Mouse (Mus musculus): Measurements from ENCODE around the gene Cntnap2.

Gene Cntnap2

GRCm38 (mm10) chr6:47292437-47292836 lies 2233.3 kb downstream of the Cntnap2 start:
- no peak for DNase-seq (ENCODE audit: low read depth, low spot score)

GRCm38 (mm10) chr6:47294433-47294832 lies 2235.3 kb downstream of the Cntnap2 start:
- DNase-seq (ENCODE audit: low read depth, low spot score) = no peak

GRCm38 (mm10) chr6:47304848-47305490 lies 2245.8 kb downstream of the Cntnap2 start:
- no peak for DNase-seq (ENCODE audit: low read depth, low spot score)

DNA sequence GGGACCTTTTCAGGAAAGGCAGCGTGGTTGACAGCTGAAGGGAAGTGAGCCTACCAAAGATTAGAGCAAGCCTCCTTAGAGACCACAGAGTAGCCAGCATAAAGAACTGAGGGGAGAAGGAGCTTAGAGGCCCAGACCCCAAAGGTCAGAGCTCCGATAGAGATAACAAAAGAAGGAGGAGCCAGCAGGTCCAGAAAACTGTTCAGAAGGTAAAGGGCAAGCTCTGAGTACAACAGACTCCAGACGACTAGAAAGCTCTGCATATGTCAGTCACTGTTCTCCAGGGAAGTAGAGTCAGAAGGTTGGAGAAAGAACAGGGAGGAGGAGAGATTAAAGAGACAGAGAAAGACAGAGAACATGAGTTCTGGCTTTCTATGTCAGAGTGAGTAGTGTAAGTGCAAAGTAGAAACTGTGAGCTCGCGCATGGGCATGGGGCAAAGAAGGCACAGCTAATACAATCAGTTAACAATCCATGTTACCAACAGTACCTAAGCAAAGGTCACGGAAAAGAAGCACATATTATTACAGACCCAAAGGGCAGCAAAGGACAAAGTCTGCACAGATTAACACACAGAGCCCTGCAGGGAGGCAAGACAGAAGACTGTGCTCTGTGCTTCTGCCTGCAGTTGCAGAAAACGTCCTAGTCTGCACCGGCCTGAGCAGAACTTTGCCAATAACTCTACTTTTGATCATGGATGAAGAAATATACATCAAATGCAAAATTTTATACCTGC lies 2247.1 kb downstream of the Cntnap2 start:
- DNase-seq (ENCODE audit: low read depth, low spot score) = no peak

- DNase-seq (ENCODE audit: low read depth, low spot score) = no peak
These were observed 2247.8 kb downstream of the Cntnap2 start for GRCm38 (mm10) chr6:47306954-47307353.

GRCm38 (mm10) chr6:47314507-47315334 lies 2255.6 kb downstream of the Cntnap2 start:
- DNase-seq (ENCODE audit: low read depth, low spot score) = peak; percentile 72

DNA sequence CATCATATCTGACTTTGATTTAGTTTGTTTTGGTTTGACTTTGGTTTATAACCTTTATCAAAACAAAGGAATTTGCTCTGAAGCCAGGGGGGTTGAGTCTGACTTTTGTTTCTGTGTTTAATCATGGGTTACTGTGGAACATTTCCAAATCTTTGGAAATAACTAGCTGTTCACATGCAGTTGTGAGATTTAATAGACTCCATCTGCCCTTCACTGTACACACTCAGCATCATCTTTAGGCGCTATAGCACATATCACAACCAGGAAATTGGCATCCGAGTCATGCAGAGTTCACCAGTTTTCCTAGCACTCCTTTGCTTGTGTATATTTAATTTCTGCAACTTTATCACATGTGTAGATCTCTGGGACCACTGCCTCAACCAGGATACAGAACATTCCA lies 2256.3 kb downstream of the Cntnap2 start:
- DNase-seq (ENCODE audit: low read depth, low spot score) = no peak

DNA sequence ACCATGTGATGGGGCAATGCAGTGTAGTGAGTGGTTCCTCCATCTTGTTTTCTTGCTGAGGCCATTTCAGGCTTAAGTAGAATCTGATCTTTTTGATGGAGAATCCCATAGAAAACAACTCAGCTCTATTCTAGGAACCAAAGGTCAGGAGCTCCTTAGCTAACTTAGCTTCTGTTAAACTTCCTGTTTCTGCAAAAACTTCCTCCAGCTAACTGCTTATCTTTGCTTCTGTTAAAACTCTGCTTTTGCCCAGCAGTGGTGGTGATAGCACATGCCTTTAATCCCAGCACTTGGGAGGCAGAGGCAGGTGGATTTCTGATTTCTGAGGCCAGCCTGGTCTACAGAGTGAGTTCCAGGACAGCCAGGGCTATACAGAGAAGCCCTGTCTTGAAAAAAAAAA lies 2258.1 kb downstream of the Cntnap2 start:
- no peak for DNase-seq (ENCODE audit: low read depth, low spot score)

DNA sequence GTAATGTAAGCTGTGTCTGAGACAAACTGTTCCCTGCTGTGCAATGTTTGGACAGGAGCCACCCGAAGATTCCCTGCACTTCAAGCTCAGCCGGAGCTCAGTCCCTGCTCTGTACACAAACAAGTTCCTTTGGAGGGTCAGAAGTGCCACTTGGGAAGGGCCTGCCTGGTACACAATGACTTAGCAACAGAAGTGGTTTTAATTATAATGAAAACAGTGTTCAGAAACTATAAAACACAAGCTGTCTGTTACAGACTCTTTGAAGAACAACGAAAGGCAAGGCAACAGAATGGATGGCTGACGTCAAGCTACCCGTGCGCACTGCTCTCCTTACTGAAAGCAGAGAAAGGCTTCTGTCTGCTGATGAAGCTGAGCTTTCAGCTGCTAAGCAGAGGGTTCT lies 2259.5 kb downstream of the Cntnap2 start:
- DNase-seq (ENCODE audit: low read depth, low spot score) = no peak

DNA sequence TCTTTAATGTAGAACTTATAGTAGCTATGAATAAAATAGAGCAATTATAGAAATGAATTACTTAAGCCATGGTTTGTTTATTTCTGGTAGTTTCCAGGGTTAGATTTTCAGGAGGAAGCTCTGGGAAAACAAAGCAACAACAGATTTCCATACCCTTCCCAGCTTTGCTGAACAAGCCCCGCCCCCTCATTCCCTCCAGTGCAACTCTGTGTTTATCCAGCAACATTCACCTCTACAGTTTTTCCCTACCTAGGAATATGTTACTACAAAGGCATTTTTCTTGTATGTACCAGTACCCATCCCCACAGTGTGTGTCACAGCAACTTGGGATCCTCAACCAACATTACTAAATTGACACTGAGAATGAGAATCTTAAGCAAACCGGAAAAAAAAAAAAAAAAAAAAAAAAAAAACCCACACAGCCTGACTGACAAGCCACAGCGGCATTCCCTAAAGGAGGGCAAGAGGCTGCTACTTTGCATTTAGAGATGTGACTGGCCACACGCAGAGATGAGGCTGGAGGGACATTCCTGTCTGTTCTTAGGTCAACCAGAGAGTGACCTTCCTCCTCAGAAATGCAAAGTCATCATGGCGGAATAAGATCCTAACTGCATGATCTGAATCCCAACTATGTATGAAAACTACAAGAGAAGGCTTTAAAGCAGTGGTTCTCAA lies 2260.3 kb downstream of the Cntnap2 start:
- DNase-seq (ENCODE audit: low read depth, low spot score) = no peak

DNA sequence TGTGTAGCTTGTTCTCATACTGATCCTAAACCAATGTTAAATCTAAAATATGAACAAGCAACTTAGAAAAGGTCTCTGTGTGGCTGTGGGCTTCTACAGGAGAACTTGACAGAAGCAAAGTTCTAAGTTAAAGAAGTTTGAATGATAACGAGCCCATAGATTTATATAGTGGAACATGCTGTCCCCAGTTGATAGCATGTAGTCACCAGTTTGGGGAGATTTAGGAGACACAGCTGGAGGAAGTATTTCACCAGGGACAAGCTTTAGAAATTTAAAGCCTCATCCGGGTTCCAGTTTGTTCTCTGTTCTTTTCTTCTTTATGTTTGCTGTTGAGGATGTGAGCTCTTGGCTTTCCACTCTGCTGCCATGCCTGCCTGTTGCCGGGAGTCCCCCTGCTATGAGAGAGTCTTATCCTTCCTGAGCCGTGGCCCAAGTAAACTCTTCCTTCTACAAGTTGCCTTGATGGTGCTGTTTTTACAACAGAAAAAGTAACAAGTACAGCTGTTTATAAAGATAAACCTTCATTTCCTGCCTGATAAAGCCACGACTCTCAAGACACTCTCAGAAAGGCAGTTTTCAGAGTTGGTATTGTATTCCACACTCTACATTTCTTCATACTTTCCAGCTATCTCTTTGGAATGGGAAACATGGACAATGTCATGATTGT lies 2264.1 kb downstream of the Cntnap2 start:
- no peak for DNase-seq (ENCODE audit: low read depth, low spot score)

DNA sequence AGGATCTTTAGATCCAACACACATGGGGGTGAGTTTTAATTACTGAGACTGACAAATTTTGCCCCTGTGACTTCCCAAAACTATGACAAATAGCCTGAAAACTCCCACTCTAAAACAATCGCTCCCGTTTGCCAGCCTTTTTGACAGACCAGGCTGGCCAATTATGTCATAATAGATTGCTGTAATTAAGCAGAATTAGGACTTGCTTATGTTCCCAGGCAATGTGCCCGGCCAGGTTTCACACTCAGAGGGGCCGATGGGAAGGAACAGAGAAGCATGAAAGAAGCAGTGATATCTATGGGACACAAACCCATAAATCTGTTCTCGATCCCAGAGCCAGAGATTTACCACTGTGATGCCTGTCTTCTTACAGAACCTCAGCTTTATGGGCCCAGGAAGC lies 2264.7 kb downstream of the Cntnap2 start:
- DNase-seq (ENCODE audit: low read depth, low spot score) = no peak

GRCm38 (mm10) chr6:47328281-47328680 lies 2269.1 kb downstream of the Cntnap2 start:
- DNase-seq (ENCODE audit: low read depth, low spot score) = no peak

- DNase-seq (ENCODE audit: low read depth, low spot score) = no peak
These were observed 2270.1 kb downstream of the Cntnap2 start for GRCm38 (mm10) chr6:47329212-47329611.

- no peak for DNase-seq (ENCODE audit: low read depth, low spot score)
These were observed 2273.9 kb downstream of the Cntnap2 start for GRCm38 (mm10) chr6:47333016-47333415.

DNA sequence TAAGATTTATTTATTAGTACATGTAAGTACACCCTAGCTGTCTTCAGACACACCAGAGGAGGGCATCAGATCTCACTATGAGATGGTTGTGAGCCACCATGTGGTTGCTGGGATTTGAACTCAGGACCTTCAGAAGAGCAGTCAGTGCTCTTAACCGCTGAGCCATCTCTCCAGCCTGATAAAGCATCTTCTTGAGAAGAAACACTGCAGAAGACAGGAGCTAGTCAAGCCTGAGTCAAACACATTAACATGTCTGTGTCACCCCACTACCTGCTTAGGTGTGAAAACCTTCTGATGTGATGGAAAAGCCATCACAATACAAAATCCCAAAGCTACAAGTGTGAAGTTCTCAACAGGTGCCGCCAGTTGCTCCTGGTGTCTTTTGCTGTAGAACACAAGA lies 2275.2 kb downstream of the Cntnap2 start:
- DNase-seq (ENCODE audit: low read depth, low spot score) = no peak

DNA sequence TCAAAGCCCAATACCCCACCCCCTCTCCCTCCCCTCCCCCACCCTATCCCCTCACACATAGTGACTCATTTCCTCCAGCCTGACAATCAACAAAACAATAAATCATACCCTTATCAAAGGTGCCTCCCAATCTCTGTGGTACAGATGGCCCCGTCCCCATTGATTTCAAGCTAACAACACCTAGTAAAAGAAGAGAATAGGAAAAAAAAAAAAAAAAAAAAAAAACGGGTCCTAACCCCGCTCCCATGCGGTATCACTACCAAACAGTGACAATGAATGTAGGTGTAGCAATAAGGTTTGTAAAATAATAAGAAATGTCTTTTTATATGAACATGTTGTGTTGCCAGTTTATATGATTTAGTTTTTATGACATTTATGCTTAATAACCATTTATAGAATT lies 2278.1 kb downstream of the Cntnap2 start:
- DNase-seq (ENCODE audit: low read depth, low spot score) = no peak

DNA sequence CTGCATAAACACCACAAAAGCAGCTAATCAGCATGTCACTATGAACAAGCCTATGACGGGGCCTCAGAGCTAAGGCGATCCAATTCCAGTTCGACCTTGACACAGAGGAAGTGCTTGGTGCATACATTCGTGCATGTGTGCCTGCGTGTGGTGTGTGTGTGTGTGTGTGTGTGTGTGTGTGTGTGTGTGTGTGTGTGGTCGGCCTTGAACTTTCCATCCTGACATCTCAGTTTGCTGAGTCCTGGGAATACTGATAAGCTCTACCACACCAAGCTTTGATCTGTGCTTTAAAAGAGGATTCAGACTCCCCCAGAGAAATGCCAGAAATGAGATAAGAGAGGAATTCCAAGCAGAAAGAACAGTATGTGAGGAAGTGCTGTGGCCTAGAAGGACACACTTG lies 2279.0 kb downstream of the Cntnap2 start:
- DNase-seq (ENCODE audit: low read depth, low spot score) = no peak

- DNase-seq (ENCODE audit: low read depth, low spot score) = no peak
These were observed 2281.8 kb downstream of the Cntnap2 start for GRCm38 (mm10) chr6:47340813-47341502.

DNA sequence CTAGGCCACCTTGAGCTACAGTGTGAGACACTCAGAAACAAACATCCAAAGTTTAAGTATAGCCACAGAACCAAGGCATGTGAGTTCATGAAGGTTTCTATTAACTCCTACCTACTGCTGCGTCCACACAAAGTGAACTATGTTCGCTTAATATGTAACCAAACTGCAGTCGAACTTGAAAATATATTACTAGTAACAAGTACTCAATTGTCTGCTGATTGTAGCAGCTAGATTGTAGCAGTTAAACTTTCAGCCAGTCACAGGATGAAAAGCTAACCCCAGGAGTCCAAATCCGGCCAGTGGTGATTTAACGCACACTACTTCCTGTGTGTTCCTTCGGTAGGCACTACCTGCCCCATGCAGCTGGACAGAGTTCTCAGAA lies 2282.3 kb downstream of the Cntnap2 start:
- DNase-seq (ENCODE audit: low read depth, low spot score) = no peak

DNA sequence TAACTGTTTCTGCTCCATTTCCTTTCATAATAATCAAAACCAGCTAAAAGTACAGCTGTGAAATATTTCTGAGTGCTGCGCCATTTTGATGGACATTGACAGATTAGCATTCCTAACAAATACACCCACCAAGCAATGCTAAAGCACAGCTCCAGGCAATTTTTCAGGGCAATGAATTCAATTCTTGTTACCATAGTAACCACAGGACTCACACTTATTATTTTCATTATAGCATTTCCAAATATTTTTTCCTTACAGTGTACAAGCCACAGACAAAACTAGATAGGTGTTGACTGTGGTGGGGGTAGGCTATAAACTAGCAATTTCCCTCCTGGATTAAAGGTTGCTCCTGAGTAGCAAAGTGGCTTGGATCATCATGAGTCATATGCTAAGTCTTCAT lies 2284.1 kb downstream of the Cntnap2 start:
- no peak for DNase-seq (ENCODE audit: low read depth, low spot score)
